Mouse (Mus musculus): Measurements from ENCODE around the gene Adipor2.

GRCm38 (mm10) chr6:119409766-119410165 is 7.7 kb downstream of the Adipor2 start:
- TF ChIP-seq CTCF (IDR thresholded peaks at IDR 0.05) = no peak
- TF ChIP-seq POLR2A (IDR thresholded peaks at IDR 0.05; ENCODE audit: insufficient read depth, low read depth, low read length) = no peak

Data from heart, adult 2 months (tissue).